Mouse (Mus musculus): ENCODE data around the gene D430042O09Rik.

DNA sequence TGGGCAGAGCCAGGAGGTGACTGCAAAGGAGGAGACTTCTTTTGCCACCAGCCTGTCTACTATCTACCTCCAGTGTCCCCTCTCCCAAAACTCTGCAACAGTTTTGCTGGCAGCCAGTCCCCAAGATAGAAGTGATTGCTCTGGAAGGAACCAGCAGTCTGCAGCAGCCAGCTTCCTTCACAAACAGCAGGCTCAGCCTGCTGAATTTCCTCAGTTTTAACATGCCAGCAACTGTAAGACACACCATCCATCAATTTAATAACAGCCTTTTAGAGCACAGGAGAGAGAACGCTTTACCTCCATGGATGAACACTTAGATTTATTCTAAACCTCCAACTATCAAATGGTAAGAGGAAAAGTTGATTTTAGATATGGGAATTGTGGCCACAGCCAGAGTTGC is 156.3 kb downstream of the D430042O09Rik start:
- TF ChIP-seq CTCF (IDR thresholded peaks at IDR 0.05; ENCODE audit: extremely low read depth, insufficient read depth, low read length) (no peak), POLR2A (IDR thresholded peaks at IDR 0.05; ENCODE audit: extremely low read depth, insufficient read depth, low read length) (no peak)

Data from cortical plate, adult 2 months (tissue).